Mouse (Mus musculus) kidney, adult 2 months (tissue): Measurements from ENCODE around the gene Atp5d.

Experiments
- CTCF ChIP-seq: fragments of 200-500 bp; conservative IDR thresholded peaks from 2 replicates; pipeline ENCODE4 v1.5.1; 2011; ENCODE audit warnings: low read depth, mild to moderate bottlenecking, control low read depth, low read length, moderate library complexity, mixed read lengths; ENCODE audit not compliant: insufficient read depth, insufficient read length
- POLR2A ChIP-seq: fragments of 200-500 bp; IDR thresholded peaks from one replicate; pipeline ENCODE4 v1.6.1; 2011; ENCODE audit warnings: low read depth, low read length, control low read depth

DNA sequence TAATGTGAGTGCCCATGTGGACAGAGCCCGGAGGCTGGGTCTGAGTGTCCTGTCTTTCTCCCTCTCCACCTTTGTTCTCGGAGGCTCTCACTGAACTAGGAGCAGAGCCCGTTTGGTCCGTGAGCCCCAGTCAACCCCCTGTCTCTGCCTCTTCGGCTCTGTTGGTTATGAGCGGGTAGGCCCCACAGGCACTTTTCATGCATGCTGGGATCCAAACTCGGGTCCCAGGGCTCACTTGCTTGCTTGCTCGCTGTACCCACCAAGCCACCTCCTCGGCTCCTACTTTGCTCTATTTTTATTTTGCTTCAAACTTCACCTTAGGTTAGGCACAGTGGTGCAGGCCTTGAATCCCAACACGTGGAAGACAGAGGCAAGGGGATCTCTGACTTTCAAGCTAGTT, 49.3 kb downstream of the Atp5d start:
- no peak for TF ChIP-seq CTCF
- TF ChIP-seq POLR2A: no peak
